Mouse (Mus musculus) bone marrow macrophage, adult 2 months (primary cell): Measurements from ENCODE around the gene Pwp1.

Experiments used
- CTCF ChIP-seq: IDR thresholded peaks from 2 replicates; pipeline ENCODE4 v1.5.1; 2012; ENCODE audit warnings: low read depth, mild to moderate bottlenecking, low read length, moderate library complexity
- POLR2A ChIP-seq: IDR thresholded peaks from 2 replicates; pipeline ENCODE4 v1.6.1; 2012; ENCODE audit warnings: mild to moderate bottlenecking, low read depth, low read length, borderline replicate concordance

GRCm38 (mm10) chr10:85873861-85874544 lies 44.7 kb downstream of the Pwp1 start:
- no peak for TF ChIP-seq POLR2A
- no peak for TF ChIP-seq CTCF
